Mouse (Mus musculus) layer of hippocampus, adult 9-10 months (tissue): ENCODE measurements around the gene Hrct1.

ENCODE experiments used
- DNase-seq: peaks from one replicate; pipeline ENCODE4 v3.0.0; 2022; ENCODE audit warnings: low spot score

Hrct1 gene

GRCm38 (mm10) chr4:43771626-43772025 lies 44.6 kb downstream of the Hrct1 start:
- DNase-seq: no peak

GRCm38 (mm10) chr4:43772304-43772703 lies 45.3 kb downstream of the Hrct1 start:
- DNase-seq: no peak
